7 mouse cellular contexts compared by ENCODE assay signal in the genomic region with DNA sequence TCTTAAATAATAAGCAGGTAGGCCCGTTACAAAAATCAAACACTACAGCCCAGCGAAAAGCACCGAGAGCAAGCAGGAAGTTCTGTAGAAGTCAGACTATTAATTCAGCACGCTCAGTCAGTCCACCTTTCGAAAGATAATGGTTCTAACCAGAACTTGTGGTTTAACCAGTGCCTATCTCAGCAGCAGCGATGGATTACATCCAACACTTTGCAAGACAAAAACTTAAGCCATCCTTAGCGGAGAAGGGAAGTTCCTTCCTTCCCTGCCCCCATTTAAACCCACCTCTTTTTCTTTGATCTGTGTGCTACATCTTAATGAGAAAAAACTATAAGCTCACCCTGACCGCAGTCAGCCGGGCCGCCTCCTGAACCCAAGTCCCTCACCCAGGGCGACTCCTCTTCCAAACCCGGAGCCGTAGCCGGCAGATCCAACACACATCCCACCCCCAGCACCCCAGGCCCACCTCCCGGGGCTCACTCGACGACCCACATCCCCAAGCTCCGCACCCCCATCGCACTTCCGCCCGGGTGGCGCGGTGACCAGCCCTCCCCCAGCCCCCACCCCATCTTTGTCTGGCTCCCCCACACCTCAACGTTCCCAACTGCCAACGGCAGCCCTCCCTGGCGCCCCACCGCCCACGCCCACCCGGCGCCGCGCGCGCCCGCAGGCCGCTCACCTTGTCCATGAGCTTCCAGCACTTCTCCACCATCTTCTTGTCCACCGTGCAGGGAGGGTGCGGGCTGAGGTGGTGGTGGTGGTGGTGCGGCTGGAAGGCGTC. TPM values are rescaled to one million over a fixed set of nuclear protein-coding genes. Genes with fewer than 3 reads are reported as not detected.
DNase-seq lines count a peak whose midpoint lies in the region; ATAC-seq and TF ChIP-seq lines count a peak whose summit lies in the region.

No protein-coding gene starts in this region.

- no peak for TF ChIP-seq CTCF in bone marrow, adult 2 months (IDR thresholded peaks at IDR 0.05; ENCODE audit: control insufficient read depth, insufficient read depth, low read length)

- peak overlapping the region; percentile 77 for H3K9ac ChIP-seq in neural tube, embryonic 12.5 days

- H3K4me1 ChIP-seq in bone marrow, adult 2 months (ENCODE audit: control insufficient read depth, insufficient read depth, low read length) = peaks cover 5% of the 10 kb centered on the region; the same call in 1 of the 2 replicates
- H3K4me1 ChIP-seq in neural tube, embryonic 12.5 days = peaks cover 14% of the 10 kb centered on the region

- no peaks in the 10 kb centered on the region for H3K27me3 ChIP-seq in neural tube, embryonic 12.5 days (replicated peaks)

- peak; percentile 32 to 41 for DNase-seq in spleen, adult 18-20 months
- DNase-seq in spleen, adult 12 weeks (ENCODE audit: low spot score) = no peak
- peak; percentile 46 for DNase-seq in gonadal fat pad, adult 2 months (ENCODE audit: low read depth)
- DNase-seq in liver = peak; percentile 44
- no peak for DNase-seq in urinary bladder, postnatal 10 days (ENCODE audit: low spot score)

- peak; percentile 85 for ATAC-seq in neural tube, embryonic 12.5 days (ENCODE audit: low FRiP score, low read depth)

- WGBS in bone marrow, adult 2 months = under 1% methylated on average over 39 of the region's 40 CpGs
- whole genome bisulfite sequencing in neural tube, embryonic 12.5 days = 2% methylated on average over 39 of the region's 40 CpGs

- no peaks in the 10 kb centered on the region for H3K9me3 ChIP-seq in neural tube, embryonic 12.5 days

- TF ChIP-seq POLR2A in bone marrow, adult 2 months (IDR thresholded peaks at IDR 0.05; ENCODE audit: borderline replicate concordance, control insufficient read depth, low read depth, low read length) = no peak

- no peaks in the 10 kb centered on the region for H3K36me3 ChIP-seq in neural tube, embryonic 12.5 days

- peak overlapping the region; percentile 61 for H3K4me2 ChIP-seq in neural tube, embryonic 12.5 days (replicated peaks)

- peak overlapping the region; percentile 99 for H3K4me3 ChIP-seq in bone marrow, adult 2 months (replicated peaks; ENCODE audit: control insufficient read depth, low read depth, low read length)
- peak overlapping the region; percentile 65 for H3K4me3 ChIP-seq in neural tube, embryonic 12.5 days

- H3K27ac ChIP-seq in bone marrow, adult 2 months (ENCODE audit: control insufficient read depth, insufficient read depth, low read depth, low read length, poor library complexity) = peak overlapping the region; percentile 95
- H3K27ac ChIP-seq in neural tube, embryonic 12.5 days = peak overlapping the region; percentile 86

RNA-seq across cellular contexts. Expression of a gene that starts 0.6 kb away (rescaled TPM):
- 24.3 and 50.5 TPM in 2 replicates for polyA plus RNA-seq in bone marrow, adult 2 months (2011; ENCODE audit: insufficient read depth, insufficient read length, low replicate concordance, missing spikeins)
- polyA plus RNA-seq in gonadal fat pad, adult 2 months (2012; rRNA removed) = 12.2 and 14.1 TPM in 2 replicates
- polyA plus RNA-seq in neural tube, embryonic 12.5 days (2016; fragmentation: Nextera tagmentation; extraction: Ambion mirVana) = 22.1 and 25.5 TPM in 2 replicates

RNA-seq across cellular contexts. Expression of a gene that starts 7.3 kb away (rescaled TPM):
- polyA plus RNA-seq in bone marrow, adult 2 months (2011; ENCODE audit: insufficient read depth, insufficient read length, low replicate concordance, missing spikeins) = 1.4 TPM in 1 of 2 replicates, not detected in the other
- 6.6 and 6.9 TPM in 2 replicates for polyA plus RNA-seq in gonadal fat pad, adult 2 months (2012; rRNA removed)
- not detected in 2 replicates for polyA plus RNA-seq in neural tube, embryonic 12.5 days (2016; fragmentation: Nextera tagmentation; extraction: Ambion mirVana)

RNA-seq across cellular contexts. Expression of a gene that starts 18.1 kb away (rescaled TPM):
- 2.7 and 7.3 TPM in 2 replicates for polyA plus RNA-seq in bone marrow, adult 2 months (2011; ENCODE audit: insufficient read depth, insufficient read length, low replicate concordance, missing spikeins)
- 1.4 and 2.3 TPM in 2 replicates for polyA plus RNA-seq in gonadal fat pad, adult 2 months (2012; rRNA removed)
- 0.09 and 0.14 TPM in 2 replicates for polyA plus RNA-seq in neural tube, embryonic 12.5 days (2016; fragmentation: Nextera tagmentation; extraction: Ambion mirVana)

RNA-seq across cellular contexts. Expression of a gene that starts 35.2 kb away (rescaled TPM):
- polyA plus RNA-seq in bone marrow, adult 2 months (2011; ENCODE audit: insufficient read depth, insufficient read length, low replicate concordance, missing spikeins) = 11.6 and 25.0 TPM in 2 replicates
- 22.9 and 28.3 TPM in 2 replicates for polyA plus RNA-seq in gonadal fat pad, adult 2 months (2012; rRNA removed)
- 3.7 and 3.8 TPM in 2 replicates for polyA plus RNA-seq in neural tube, embryonic 12.5 days (2016; fragmentation: Nextera tagmentation; extraction: Ambion mirVana)

RNA-seq across cellular contexts. Expression of a gene that starts 55.2 kb away (rescaled TPM):
- polyA plus RNA-seq in bone marrow, adult 2 months (2011; ENCODE audit: insufficient read depth, insufficient read length, low replicate concordance, missing spikeins) = 45.0 and 74.1 TPM in 2 replicates
- polyA plus RNA-seq in gonadal fat pad, adult 2 months (2012; rRNA removed) = 4.9 and 6.6 TPM in 2 replicates
- polyA plus RNA-seq in neural tube, embryonic 12.5 days (2016; fragmentation: Nextera tagmentation; extraction: Ambion mirVana) = 12.2 and 13.8 TPM in 2 replicates

Comparison
In these comparisons a context has a peak if more than half of its experiments do, and no peak if none do; other contexts are left out.
1. DNase-seq: peak in spleen, adult 18-20 months (2 of 2), gonadal fat pad, adult 2 months (single experiment) and liver (single experiment); none in spleen, adult 12 weeks (single experiment) and urinary bladder, postnatal 10 days (single experiment).